Mouse (Mus musculus) neutrophil, adult 65 days (primary cell): ENCODE measurements around the gene Pmel. TPM values are rescaled to one million over a fixed set of nuclear protein-coding genes. Genes with fewer than 3 reads are reported as not detected.

Experiments used
- total RNA-seq: library from RNA; stranded (reverse); gene quantifications from 2 replicates; pipeline ENCODE4 v1.2.4, GENCODE M21; 2023

Pmel gene
- 2.3 and 2.6 TPM in 2 replicates for total RNA-seq

GRCm38 (mm10) chr10:128703895-128704294 is at the start of gene Pmel:
Pmel (plus strand) TSS chr10:128704195.

GRCm38 (mm10) chr10:128673763-128674468 is 30.1 kb upstream of the Pmel start, which contains the start of gene Suox:
Suox (minus strand) TSS chr10:128674073.

GRCm38 (mm10) chr10:128695992-128696807 is 7.8 kb upstream of the Pmel start, which contains the start of gene Rab5b:
Rab5b (minus strand) TSS chr10:128696264.

GRCm38 (mm10) chr10:128704491-128705316 is 709 bp downstream of the Pmel start, which contains the start of gene Cdk2:
Cdk2 (minus strand) TSS chr10:128705031.

GRCm38 (mm10) chr10:128744680-128745601 is 40.9 kb downstream of the Pmel start, which contains the start of gene Dgka:
Dgka (minus strand) TSS chr10:128744855.

GRCm38 (mm10) chr10:128747646-128748251 is 43.8 kb downstream of the Pmel start, which contains the start of gene Pym1:
Pym1 (plus strand) TSS chr10:128747889.

Other genes with a start within 250 kb of the Pmel start
- gene Smarcc2, start 244.9 kb upstream of the Pmel start, total RNA-seq = 79.4 TPM in 2 replicates
- gene Myl6, start 210.1 kb upstream of the Pmel start, total RNA-seq = 1,119 and 1,205 TPM in 2 replicates
- gene Myl6b, start 205.5 kb upstream of the Pmel start, total RNA-seq = 1.9 and 2.0 TPM in 2 replicates
- 116 and 144 TPM in 2 replicates for gene Esyt1, start 178.3 kb upstream of the Pmel start, total RNA-seq
- gene Zc3h10, start 156.4 kb upstream of the Pmel start, total RNA-seq = 21.4 and 25.9 TPM in 2 replicates
- gene Rpl41, start 154.9 kb upstream of the Pmel start, total RNA-seq = 1,166 and 1,291 TPM in 2 replicates
- gene Pa2g4, start 138.2 kb upstream of the Pmel start, total RNA-seq = 28.5 and 31.0 TPM in 2 replicates
- 0.35 and 0.50 TPM in 2 replicates for gene Erbb3, start 114.5 kb upstream of the Pmel start, total RNA-seq
- gene Rps26, start 77.4 kb upstream of the Pmel start, total RNA-seq = 150 and 359 TPM in 2 replicates
- 0.16 TPM in 1 of 2 replicates, not detected in the other for gene Ikzf4, start 58.2 kb upstream of the Pmel start, total RNA-seq
- gene Suox, start 30.1 kb upstream of the Pmel start, total RNA-seq = 1.0 and 1.2 TPM in 2 replicates
- 95.8 and 96.9 TPM in 2 replicates for gene Rab5b, start 7.9 kb upstream of the Pmel start, total RNA-seq
- 71.8 and 90.9 TPM in 2 replicates for gene Cdk2, start 836 bp downstream of the Pmel start, total RNA-seq
- 46.0 and 58.2 TPM in 2 replicates for gene Dgka, start 40.7 kb downstream of the Pmel start, total RNA-seq
- gene Pym1, start 43.7 kb downstream of the Pmel start, total RNA-seq = 23.9 and 25.2 TPM in 2 replicates
- 4.7 and 6.9 TPM in 2 replicates for gene Mmp19, start 86.7 kb downstream of the Pmel start, total RNA-seq
- gene Dnajc14, start 99.9 kb downstream of the Pmel start, total RNA-seq = 59.9 and 86.6 TPM in 2 replicates
- gene Tmem198b, start 100.2 kb downstream of the Pmel start, total RNA-seq = 5.1 and 5.8 TPM in 2 replicates
- 24.9 and 29.6 TPM in 2 replicates for gene Sarnp, start 113.1 kb downstream of the Pmel start, total RNA-seq
- 20.0 and 24.0 TPM in 2 replicates for gene Ormdl2, start 117.5 kb downstream of the Pmel start, total RNA-seq
- gene Gdf11, start 187.5 kb downstream of the Pmel start, total RNA-seq = 0.09 and 0.16 TPM in 2 replicates
- gene Cd63, start 196.8 kb downstream of the Pmel start, total RNA-seq = 149 and 180 TPM in 2 replicates
- 3.3 and 5.5 TPM in 2 replicates for gene Rdh5, start 218.7 kb downstream of the Pmel start, total RNA-seq
- 81.6 and 81.7 TPM in 2 replicates for gene Bloc1s1, start 219.8 kb downstream of the Pmel start, total RNA-seq
- 0.13 TPM in 1 of 2 replicates, not detected in the other for gene Itga7, start 229.6 kb downstream of the Pmel start, total RNA-seq